Mouse (Mus musculus): ENCODE measurements around the gene 1700025G04Rik.

The 1700025G04Rik gene

GRCm38 (mm10) chr1:151891194-151891593 lies 198.7 kb downstream of the 1700025G04Rik start:
- no peak for DNase-seq

GRCm38 (mm10) chr1:151890041-151890621 lies 199.8 kb downstream of the 1700025G04Rik start:
- peak; percentile 52 for DNase-seq

GRCm38 (mm10) chr1:151887631-151888030 lies 202.3 kb downstream of the 1700025G04Rik start:
- DNase-seq = no peak

GRCm38 (mm10) chr1:151887126-151887525 lies 202.8 kb downstream of the 1700025G04Rik start:
- no peak for DNase-seq

GRCm38 (mm10) chr1:151886171-151886570 lies 203.8 kb downstream of the 1700025G04Rik start:
- DNase-seq = no peak

GRCm38 (mm10) chr1:151881253-151881652 lies 208.7 kb downstream of the 1700025G04Rik start:
- DNase-seq = no peak

- no peak for DNase-seq
Observed at GRCm38 (mm10) chr1:151880731-151881130, 209.2 kb downstream of the 1700025G04Rik start.

- DNase-seq = no peak
Observed at GRCm38 (mm10) chr1:151879966-151880365, 210.0 kb downstream of the 1700025G04Rik start.

GRCm38 (mm10) chr1:151879308-151879850 lies 210.5 kb downstream of the 1700025G04Rik start:
- DNase-seq = peak; percentile 52

GRCm38 (mm10) chr1:151878411-151878810 lies 211.5 kb downstream of the 1700025G04Rik start:
- DNase-seq = no peak

- no peak for DNase-seq
Observed at GRCm38 (mm10) chr1:151872971-151873370, 217.0 kb downstream of the 1700025G04Rik start.

- no peak for DNase-seq
Observed at GRCm38 (mm10) chr1:151864326-151864725, 225.6 kb downstream of the 1700025G04Rik start.

GRCm38 (mm10) chr1:151863797-151864147 lies 226.2 kb downstream of the 1700025G04Rik start:
- no peak for DNase-seq

- DNase-seq = no peak
Observed at GRCm38 (mm10) chr1:151863135-151863796, 226.7 kb downstream of the 1700025G04Rik start.

- DNase-seq = no peak
Observed at GRCm38 (mm10) chr1:151862109-151862508, 227.8 kb downstream of the 1700025G04Rik start.

GRCm38 (mm10) chr1:151861334-151861995 lies 228.5 kb downstream of the 1700025G04Rik start:
- no peak for DNase-seq

- DNase-seq = no peak
Observed at GRCm38 (mm10) chr1:151858474-151858873, 231.5 kb downstream of the 1700025G04Rik start.

GRCm38 (mm10) chr1:151855561-151855960 lies 234.4 kb downstream of the 1700025G04Rik start:
- DNase-seq = no peak

GRCm38 (mm10) chr1:151851976-151852375 lies 237.9 kb downstream of the 1700025G04Rik start:
- DNase-seq = no peak

- no peak for DNase-seq
Observed at GRCm38 (mm10) chr1:151851051-151851848, 238.7 kb downstream of the 1700025G04Rik start.

GRCm38 (mm10) chr1:151849993-151850608 lies 239.8 kb downstream of the 1700025G04Rik start:
- DNase-seq = no peak

- DNase-seq = no peak
Observed at GRCm38 (mm10) chr1:151848286-151848685, 241.6 kb downstream of the 1700025G04Rik start.
